Mouse (Mus musculus) layer of hippocampus, adult 8-10 months (tissue): ENCODE measurements around the gene Hist1h1t. TPM values are rescaled to one million over a fixed set of nuclear protein-coding genes. Genes with fewer than 3 reads are reported as not detected.

Experiments used
- DNase-seq, 2 experiments: peaks; one replicate each; pipeline ENCODE4 v3.0.0; 2022; ENCODE audit warnings: low spot score in 2 of 2
- microRNA-seq, 2 experiments: library from miRNA; unstranded; fragments of <30 nt; microRNA quantifications; one replicate each; pipeline ENCODE4 v1.2.0; 2022
- total RNA-seq, 4 experiments: library from RNA; stranded (reverse); gene quantifications; 2 replicates each; pipeline ENCODE4 v1.2.4; 2022

The Hist1h1t gene
- total RNA-seq, 4 experiments from 2014 or later: 0.50 TPM; not detected in 3

- no peak for DNase-seq
Measured at GRCm38 (mm10) chr13:23732156-23732804, 36.7 kb downstream of the Hist1h1t start.

GRCm38 (mm10) chr13:23737091-23737490 is 41.5 kb downstream of the Hist1h1t start:
- DNase-seq: no peak

- no peak for DNase-seq
Measured at GRCm38 (mm10) chr13:23738041-23738440, 42.4 kb downstream of the Hist1h1t start.

- DNase-seq: peak; percentile 76 to 85
Measured at GRCm38 (mm10) chr13:23738677-23739068, 43.1 kb downstream of the Hist1h1t start, which contains the start of gene Hist1h1c. Gene Hist1h1c (plus strand): TSS chr13:23738808.

- DNase-seq: peak; percentile 95 to 97
Measured at GRCm38 (mm10) chr13:23739069-23739921, 43.7 kb downstream of the Hist1h1t start.

GRCm38 (mm10) chr13:23739922-23740252 is 44.3 kb downstream of the Hist1h1t start:
- DNase-seq: no peak

- DNase-seq: no peak
Measured at GRCm38 (mm10) chr13:23740256-23740840, 44.7 kb downstream of the Hist1h1t start.

GRCm38 (mm10) chr13:23740910-23741309 is 45.3 kb downstream of the Hist1h1t start:
- DNase-seq: no peak

GRCm38 (mm10) chr13:23742007-23742406 is 46.4 kb downstream of the Hist1h1t start:
- no peak for DNase-seq

- DNase-seq: no peak
Measured at GRCm38 (mm10) chr13:23743215-23743614, 47.6 kb downstream of the Hist1h1t start.

GRCm38 (mm10) chr13:23743963-23744362 is 48.3 kb downstream of the Hist1h1t start:
- DNase-seq: no peak

GRCm38 (mm10) chr13:23744421-23745380 is 49.1 kb downstream of the Hist1h1t start:
- DNase-seq: no peak

- peak; percentile 77 to 83 for DNase-seq
Measured at GRCm38 (mm10) chr13:23745381-23746161, 50.0 kb downstream of the Hist1h1t start, which contains the start of gene Hist1h3c. Gene Hist1h3c (minus strand): TSS chr13:23745602.

Small RNA genes within 50 kb of the gene (microRNA-seq; reads per million reads assigned to microRNA genes)
- 0 reads per million in 2 experiments for gene Gm44314
- gene Gm44350: 0 reads per million in 2 experiments

Other genes with a start within 250 kb of the Hist1h1t start
- not detected for gene Btn1a1, start 229.9 kb upstream of the Hist1h1t start, total RNA-seq
- gene Btn2a2, start 207.0 kb upstream of the Hist1h1t start, total RNA-seq: 1 to 10 TPM in 2 of 4 experiments, under 1 TPM in 2; 0.80 to 1.9 (median 1.1) TPM
- 100 to 1,000 TPM; 236 to 302 (median 261) TPM for gene Hist1h4h, start 164.8 kb upstream of the Hist1h1t start, total RNA-seq
- 1 to 10 TPM in 3 of 4 experiments, not detected in 1; 1.6 to 6.5 (median 1.8) TPM for gene Hist1h2af, start 161.9 kb upstream of the Hist1h1t start, total RNA-seq
- gene Hist1h3g, start 160.4 kb upstream of the Hist1h1t start, total RNA-seq: 1 to 10 TPM; 1.2 to 3.4 (median 2.2) TPM
- under 1 TPM; 0.34 to 0.73 (median 0.61) TPM for gene Hist1h2bh, start 152.4 kb upstream of the Hist1h1t start, total RNA-seq
- 10 to 100 TPM; 12.5 to 15.7 (median 14.2) TPM for gene Hist1h3f, start 151.8 kb upstream of the Hist1h1t start, total RNA-seq
- 100 to 1,000 TPM; 104 to 155 (median 119) TPM for gene Hist1h4f, start 144.2 kb upstream of the Hist1h1t start, total RNA-seq
- 1 to 10 TPM; 2.5 to 3.3 (median 2.8) TPM for gene Hist1h1d, start 142.6 kb upstream of the Hist1h1t start, total RNA-seq
- 10 to 100 TPM; 34.8 to 43.2 (median 40.0) TPM for gene Hist1h3e, start 133.4 kb upstream of the Hist1h1t start, total RNA-seq
- 1 to 10 TPM; 3.3 to 7.7 (median 4.9) TPM for gene Hist1h2ae, start 124.6 kb upstream of the Hist1h1t start, total RNA-seq
- 10 to 100 TPM; 57.3 to 67.6 (median 60.8) TPM for gene Hist1h2bg, start 124.4 kb upstream of the Hist1h1t start, total RNA-seq
- 10 to 100 TPM; 19.2 to 30.0 (median 24.4) TPM for gene Hist1h2bf, start 121.6 kb upstream of the Hist1h1t start, total RNA-seq
- gene Hist1h2ad, start 121.4 kb upstream of the Hist1h1t start, total RNA-seq: 10 to 100 TPM in 1 of 4 experiments, 1 to 10 TPM in 3; 3.0 to 11.0 (median 5.7) TPM
- 10 to 100 TPM in 2 of 4 experiments, 1 to 10 TPM in 2; 8.2 to 11.5 (median 10.5) TPM for gene Hist1h3d, start 120.1 kb upstream of the Hist1h1t start, total RNA-seq
- gene Hist1h4d, start 114.2 kb upstream of the Hist1h1t start, total RNA-seq: 100 to 1,000 TPM; 106 to 128 (median 119) TPM
- gene Hist1h2be, start 74.7 kb upstream of the Hist1h1t start, total RNA-seq: 10 to 100 TPM in 2 of 4 experiments, 1 to 10 TPM in 2; 7.9 to 10.8 (median 9.3) TPM
- 10 to 100 TPM; 36.1 to 50.5 (median 42.7) TPM for gene Hist1h1e, start 73.3 kb upstream of the Hist1h1t start, total RNA-seq
- 1 to 10 TPM; 1.4 to 3.1 (median 2.7) TPM for gene Hist1h2ac, start 11.9 kb upstream of the Hist1h1t start, total RNA-seq
- 10 to 100 TPM; 33.4 to 55.2 (median 44.8) TPM for gene Hist1h2bc, start 11.6 kb upstream of the Hist1h1t start, total RNA-seq
- gene Hist1h4c, start 2.6 kb downstream of the Hist1h1t start, total RNA-seq: 10 to 100 TPM; 71.6 to 90.3 (median 85.0) TPM
- gene Hfe, start 15.0 kb downstream of the Hist1h1t start, total RNA-seq: 1 to 10 TPM; 3.9 to 9.4 (median 7.0) TPM
- gene Hist1h1c, start 43.0 kb downstream of the Hist1h1t start, total RNA-seq: 10 to 100 TPM; 39.1 to 69.2 (median 53.5) TPM
- 1 to 10 TPM in 3 of 4 experiments, not detected in 1; 1.7 to 3.1 (median 2.7) TPM for gene Hist1h3c, start 49.8 kb downstream of the Hist1h1t start, total RNA-seq
- 10 to 100 TPM; 14.1 to 21.7 (median 16.7) TPM for gene Hist1h2bb, start 50.9 kb downstream of the Hist1h1t start, total RNA-seq
- 10 to 100 TPM; 18.6 to 28.1 (median 23.5) TPM for gene Hist1h2ab, start 55.3 kb downstream of the Hist1h1t start, total RNA-seq
- 10 to 100 TPM in 2 of 4 experiments, 1 to 10 TPM in 2; 3.1 to 10.4 (median 8.0) TPM for gene Hist1h3b, start 56.5 kb downstream of the Hist1h1t start, total RNA-seq
- 10 to 100 TPM; 47.4 to 67.0 (median 59.9) TPM for gene Hist1h4b, start 61.2 kb downstream of the Hist1h1t start, total RNA-seq
- gene Hist1h4a, start 65.4 kb downstream of the Hist1h1t start, total RNA-seq: 10 to 100 TPM; 31.9 to 42.9 (median 37.9) TPM
- gene Hist1h3a, start 66.6 kb downstream of the Hist1h1t start, total RNA-seq: 10 to 100 TPM; 22.7 to 39.9 (median 29.0) TPM
- 10 to 100 TPM; 12.6 to 19.3 (median 16.9) TPM for gene Hist1h1a, start 67.9 kb downstream of the Hist1h1t start, total RNA-seq
- not detected for gene Trim38, start 74.1 kb downstream of the Hist1h1t start, total RNA-seq
- gene Slc17a2, start 111.2 kb downstream of the Hist1h1t start, total RNA-seq: not detected
- not detected for gene Slc17a3, start 143.6 kb downstream of the Hist1h1t start, total RNA-seq
- gene Slc17a1, start 171.9 kb downstream of the Hist1h1t start, total RNA-seq: not detected
- not detected for gene Slc17a4, start 219.2 kb downstream of the Hist1h1t start, total RNA-seq
- gene Hist1h2ba, start 238.3 kb downstream of the Hist1h1t start, total RNA-seq: not detected
- gene Hist1h2aa, start 238.6 kb downstream of the Hist1h1t start, total RNA-seq: not detected